Mouse (Mus musculus) cortical plate, adult 2 months (tissue): ENCODE measurements around the gene Nudcd3.

Experiments used
- CTCF ChIP-seq: fragments of 200-500 bp; IDR thresholded peaks from 2 replicates; pipeline ENCODE4 v1.5.1; 2011; ENCODE audit warnings: mild to moderate bottlenecking, control low read depth, low read length; ENCODE audit not compliant: insufficient read depth; ENCODE audit errors: extremely low read depth
- POLR2A ChIP-seq: fragments of 200-500 bp; IDR thresholded peaks from 2 replicates; pipeline ENCODE4 v1.6.1; 2011; ENCODE audit warnings: mild to moderate bottlenecking, low read length, control low read depth; ENCODE audit not compliant: insufficient read depth; ENCODE audit errors: extremely low read depth

- TF ChIP-seq CTCF (no peak), POLR2A (no peak)
Measured at GRCm38 (mm10) chr11:6061891-6062290, 138.3 kb downstream of the Nudcd3 start.
